Mouse (Mus musculus) bone marrow, adult 2 months (tissue): Measurements from ENCODE around the gene Ypel1. TPM values are rescaled to one million over a fixed set of nuclear protein-coding genes. Genes with fewer than 3 reads are reported as not detected.
A peak's percentile ranks its signal among the peaks of the same experiment; 100 is the strongest.

Experiments
- H3K27ac ChIP-seq: fragments of 200-500 bp; 2 replicates; pipeline ENCODE4 v1.5.1; 2012; ENCODE audit warnings: low read depth, mild to moderate bottlenecking, control low read depth, inconsistent platforms, low read length; ENCODE audit not compliant: control insufficient read depth, poor library complexity, insufficient read depth
- H3K4me1 ChIP-seq: fragments of 200-500 bp; 2 replicates; pipeline ENCODE4 v1.6.1; 2011; ENCODE audit warnings: low read length; ENCODE audit not compliant: control insufficient read depth, insufficient read depth
- H3K4me3 ChIP-seq: fragments of 200-500 bp; replicated peaks from 2 replicates; pipeline ENCODE3; 2011; ENCODE audit warnings: mild to moderate bottlenecking, low read depth, low read length, control low read depth; ENCODE audit not compliant: control insufficient read depth
- CTCF ChIP-seq: fragments of 200-500 bp; IDR thresholded peaks from 2 replicates; pipeline ENCODE4 v1.5.1; 2011; ENCODE audit warnings: low read length, control low read depth; ENCODE audit not compliant: control insufficient read depth, insufficient read depth
- POLR2A ChIP-seq: fragments of 200-500 bp; IDR thresholded peaks from 2 replicates; pipeline ENCODE4 v1.6.1; 2011; ENCODE audit warnings: low read depth, mild to moderate bottlenecking, control low read depth, low read length, borderline replicate concordance; ENCODE audit not compliant: control insufficient read depth
- WGBS: fragments of 180-500 bp; shearing (Covaris S2); methylation state at CpG from one replicate; pipeline ENCODE4 v1.1.7; 2018; 5-methylcytosine and 5-hydroxymethylcytosine counted together
- polyA plus RNA-seq: library from polyadenylated mRNA; stranded (reverse); fragments of >200 nt; gene quantifications from 2 replicates; pipeline ENCODE4 v1.2.4, GENCODE M21; 2011; ENCODE audit warnings: low replicate concordance; ENCODE audit not compliant: missing spikeins, insufficient read depth, insufficient read length

The Ypel1 gene
- polyA plus RNA-seq, 1 experiment = 1.4 TPM

GRCm38 (mm10) chr16:17127292-17127691 is 57.8 kb downstream of the Ypel1 start:
- Histone ChIP-seq H3K4me1 (peaks cover 4% of the 10 kb centered on the region; the same call in 1 of the 2 replicates), H3K4me3 (no peak overlapping the region), H3K27ac (no peak overlapping the region)
- TF ChIP-seq POLR2A (no peak), CTCF (peak; percentile 75)
- 96% methylated on average over 1 of the region's 1 CpGs for WGBS

GRCm38 (mm10) chr16:17131191-17132088 is 61.9 kb downstream of the Ypel1 start:
- WGBS = 3% methylated on average over 43 of the region's 43 CpGs
- peak overlapping the region; percentile 86 for H3K4me3 ChIP-seq
- peak; percentile 17; the same call in 1 of the 2 replicates for TF ChIP-seq POLR2A
- TF ChIP-seq CTCF = no peak
- peaks cover 2% of the 10 kb centered on the region; the same call in 1 of the 2 replicates for H3K4me1 ChIP-seq
- peak overlapping the region; percentile 14; the same call in 1 of the 2 replicates for H3K27ac ChIP-seq

- under 1% methylated on average over 47 of the region's 47 CpGs for WGBS
- TF ChIP-seq CTCF = peak; percentile 16; the same call in 1 of the 2 replicates
- peak; percentile 77 for TF ChIP-seq POLR2A
- peak within 1 kb of the TSS; percentile 14; the same call in 1 of the 2 replicates for H3K27ac ChIP-seq
These were observed 62.8 kb downstream of the Ypel1 start, which contains the start of gene Sdf2l1 for GRCm38 (mm10) chr16:17132089-17132905. Gene Sdf2l1 (minus strand): TSS chr16:17132383.

GRCm38 (mm10) chr16:17132906-17133200 is 63.4 kb downstream of the Ypel1 start:
- Histone ChIP-seq H3K4me3 (no peak overlapping the region), H3K27ac (no peak overlapping the region), H3K4me1 (peaks cover 2% of the 10 kb centered on the region; the same call in 1 of the 2 replicates)
- WGBS = 80% methylated on average over 7 of the region's 7 CpGs
- TF ChIP-seq POLR2A (no peak), CTCF (no peak)

More at GRCm38 (mm10) chr16:17132089-17132905, 62.8 kb downstream of the Ypel1 start, which contains the start of gene Sdf2l1:
- peak within 1 kb of the TSS; percentile 86 for H3K4me3 ChIP-seq
- H3K4me1 ChIP-seq = peaks cover 2% of the 10 kb centered on the region; the same call in 1 of the 2 replicates

Other genes with a start within 250 kb of the Ypel1 start
- not detected in 2 replicates for gene Spag6l, start 240.2 kb upstream of the Ypel1 start, polyA plus RNA-seq
- 6.4 and 9.2 TPM in 2 replicates for gene Igll1, start 205.7 kb upstream of the Ypel1 start, polyA plus RNA-seq
- gene Top3b, start 199.0 kb upstream of the Ypel1 start, polyA plus RNA-seq = 24.8 and 65.0 TPM in 2 replicates
- gene Vpreb1, start 198.9 kb upstream of the Ypel1 start, polyA plus RNA-seq = 16.3 and 26.8 TPM in 2 replicates
- 3.8 and 4.6 TPM in 2 replicates for gene Ppm1f, start 173.2 kb upstream of the Ypel1 start, polyA plus RNA-seq
- 65.8 and 76.8 TPM in 2 replicates for gene Mapk1, start 86.3 kb upstream of the Ypel1 start, polyA plus RNA-seq
- 54.0 and 99.6 TPM in 2 replicates for gene Ppil2, start 41.6 kb downstream of the Ypel1 start, polyA plus RNA-seq
- gene 2610318N02Rik, start 55.5 kb downstream of the Ypel1 start, polyA plus RNA-seq = 15.1 and 23.6 TPM in 2 replicates
- 10.8 and 28.0 TPM in 2 replicates for gene Sdf2l1, start 62.7 kb downstream of the Ypel1 start, polyA plus RNA-seq
- gene Ydjc, start 74.9 kb downstream of the Ypel1 start, polyA plus RNA-seq = 2.9 and 5.4 TPM in 2 replicates
- gene Ccdc116, start 77.5 kb downstream of the Ypel1 start, polyA plus RNA-seq = 0.61 and 1.8 TPM in 2 replicates
- 70.5 and 97.7 TPM in 2 replicates for gene Ube2l3, start 133.0 kb downstream of the Ypel1 start, polyA plus RNA-seq
- not detected in 2 replicates for gene Rimbp3, start 138.9 kb downstream of the Ypel1 start, polyA plus RNA-seq
- gene Hic2, start 163.9 kb downstream of the Ypel1 start, polyA plus RNA-seq = 1.2 and 3.5 TPM in 2 replicates
- gene Tmem191c, start 206.4 kb downstream of the Ypel1 start, polyA plus RNA-seq = 11.5 and 35.5 TPM in 2 replicates